Mouse (Mus musculus) stomach, postnatal 0 days (tissue): Measurements from ENCODE around the gene 4933427D14Rik.

Experiments
- CTCF ChIP-seq: IDR thresholded peaks from 2 replicates; pipeline ENCODE4 v1.5.1; 2016; ENCODE audit warnings: antibody characterized with exemption, low read depth, mild to moderate bottlenecking, moderate library complexity
- EP300 ChIP-seq: optimal IDR thresholded peaks from 2 replicates; pipeline ENCODE3; 2016; ENCODE audit warnings: antibody characterized with exemption

- no peak for TF ChIP-seq EP300
- TF ChIP-seq CTCF, result no peak
Measured at GRCm38 (mm10) chr11:72135383-72136158, 71.7 kb downstream of the 4933427D14Rik start, which contains the start of gene Pitpnm3.
